Mouse (Mus musculus): ENCODE measurements around the gene Nmur1. TPM values are rescaled to one million over a fixed set of nuclear protein-coding genes. Genes with fewer than 3 reads are reported as not detected.
"Not testable (repeated sequence)": the region's sequence is repeated elsewhere in the genome, so short reads cannot be mapped to it uniquely, and the experiment has no call there.

The Nmur1 gene
- polyA plus RNA-seq (2014; fragmentation: Nextera tagmentation; extraction: Ambion mirVana): 0.35 TPM in 1 of 2 replicates, not detected in the other

GRCm38 (mm10) chr1:86426128-86426527 lies at the start of gene Nmur1, which contains the start of gene Tex44:
Gene Nmur1, minus strand, starts transcription at chr1:86426228.
Gene Tex44, plus strand, starts transcription at chr1:86426329.
- DNase-seq (ENCODE audit: low spot score) (no peak), ATAC-seq (ENCODE audit: insufficient read depth, low FRiP score, low TSS enrichment) (no peak)
- 94% methylated on average over 8 of the region's 8 CpGs for WGBS
- no peaks in the 10 kb centered on the region for H3K36me3 ChIP-seq (ENCODE audit: control insufficient read depth, insufficient read depth, low read length)
- peak within 1 kb of the TSS; percentile 39 for H3K9ac ChIP-seq (ENCODE audit: low read length)
- no peaks in the 10 kb centered on the region for H3K9me3 ChIP-seq (ENCODE audit: control insufficient read depth, low read length)
- no peak within 1 kb of the TSS for H3K4me3 ChIP-seq (ENCODE audit: low read depth, low read length)
- H3K4me2 ChIP-seq (ENCODE audit: low read depth): peak within 1 kb of the TSS; percentile 9; the same call in 1 of the 2 replicates
- H3K27me3 ChIP-seq (ENCODE audit: control insufficient read depth, insufficient read depth, low read length): no peaks in the 10 kb centered on the region
- H3K27ac ChIP-seq (ENCODE audit: low read depth, low read length): peak within 1 kb of the TSS; percentile 80
- H3K4me1 ChIP-seq (ENCODE audit: control insufficient read depth, insufficient read depth, low read length): peaks cover 7% of the 10 kb centered on the region

DNA sequence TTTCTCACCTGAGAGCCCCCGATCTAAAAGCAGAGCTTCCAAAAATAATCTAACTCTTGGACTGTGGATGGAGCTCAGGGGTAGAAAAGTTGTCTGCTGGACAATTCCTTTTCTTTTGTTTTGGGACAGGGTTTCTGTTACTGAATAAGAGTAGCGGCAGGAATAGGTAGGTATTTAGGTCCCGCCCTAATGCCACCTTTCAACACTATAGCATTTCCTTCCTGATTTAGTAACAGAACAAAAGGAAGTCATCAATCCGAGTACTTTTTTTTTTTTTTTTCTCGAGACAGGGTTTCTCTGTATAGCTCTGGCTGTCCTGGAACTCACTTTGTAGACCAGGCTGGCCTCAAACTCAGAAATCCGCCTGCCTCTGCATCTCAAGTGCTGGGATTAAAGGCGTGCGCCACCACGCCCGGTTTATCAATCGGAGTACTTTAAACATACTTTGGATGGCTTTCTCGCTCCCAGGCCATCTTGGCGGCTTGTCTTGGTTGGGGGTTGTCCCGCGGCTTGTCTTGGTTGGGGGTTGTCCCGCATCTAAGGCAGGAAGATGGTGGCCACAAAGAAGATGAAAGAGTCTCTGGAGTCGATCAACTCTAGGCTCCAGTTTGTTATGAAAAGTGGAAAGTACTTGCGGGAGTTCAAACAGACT lies 47.2 kb upstream of the Nmur1 start:
- H3K9me3 ChIP-seq (ENCODE audit: control insufficient read depth, low read length): no peaks in the 10 kb centered on the region
- ATAC-seq (ENCODE audit: insufficient read depth, low FRiP score, low TSS enrichment): no peak
- H3K27ac ChIP-seq (ENCODE audit: low read depth, low read length): no peak overlapping the region
- peak; percentile 9 for DNase-seq (ENCODE audit: low spot score)
- H3K4me3 ChIP-seq (ENCODE audit: low read depth, low read length): no peak overlapping the region
- no peaks in the 10 kb centered on the region for H3K27me3 ChIP-seq (ENCODE audit: control insufficient read depth, insufficient read depth, low read length)
- no peaks in the 10 kb centered on the region for H3K36me3 ChIP-seq (ENCODE audit: control insufficient read depth, insufficient read depth, low read length)
- H3K9ac ChIP-seq (ENCODE audit: low read length): no peak overlapping the region
- H3K4me2 ChIP-seq (ENCODE audit: low read depth): no peak overlapping the region
- WGBS: 95% methylated on average over 18 of the region's 18 CpGs
- peaks cover 6% of the 10 kb centered on the region; the same call in 1 of the 2 replicates for H3K4me1 ChIP-seq (ENCODE audit: control insufficient read depth, insufficient read depth, low read length)

DNA sequence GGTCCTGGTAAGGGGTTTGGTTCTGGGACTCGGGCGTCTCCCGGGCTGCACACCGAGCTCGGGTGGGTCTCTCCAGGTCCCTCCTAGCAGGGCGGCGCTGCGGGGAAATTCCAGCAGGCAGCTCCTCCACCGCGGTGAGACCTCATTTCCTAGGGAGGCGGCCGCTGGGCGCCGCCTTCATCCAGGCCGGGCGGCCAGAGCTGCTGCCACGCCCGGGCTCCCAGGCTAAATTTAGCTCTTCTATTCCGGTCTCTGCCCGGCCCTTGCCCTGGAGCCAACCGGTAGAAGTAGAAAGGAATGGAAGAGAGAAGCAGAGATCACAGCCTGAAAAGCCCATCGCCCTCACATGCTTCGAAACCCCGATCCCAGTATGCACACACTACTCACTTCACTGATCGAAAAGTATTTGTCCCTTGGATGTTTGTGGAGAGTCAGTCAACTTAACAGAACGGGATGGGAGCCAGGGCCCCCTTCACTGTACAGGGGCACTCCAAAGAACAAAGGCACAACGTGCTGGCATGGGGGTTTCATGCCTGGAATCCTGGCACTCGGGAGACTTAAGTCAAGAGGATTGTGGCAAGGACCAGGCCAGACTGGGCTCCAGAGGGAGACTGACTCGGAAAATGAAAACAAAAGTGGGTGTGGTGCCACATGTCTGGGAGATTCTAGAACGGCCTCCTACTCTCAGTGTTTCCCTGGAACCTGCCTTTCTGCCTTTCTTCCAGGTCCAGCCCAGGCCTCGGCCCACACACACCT lies 46.3 kb upstream of the Nmur1 start:
- ATAC-seq (ENCODE audit: insufficient read depth, low FRiP score, low TSS enrichment) (no peak), DNase-seq (ENCODE audit: low spot score) (peak; percentile 48)
- Histone ChIP-seq H3K27ac (ENCODE audit: low read depth, low read length) (0 out of 2 replicates have a peak overlapping the region, but pooled peaks have one; percentile 23), H3K9ac (ENCODE audit: low read length) (peak overlapping the region; percentile 63), H3K4me1 (ENCODE audit: control insufficient read depth, insufficient read depth, low read length) (peaks cover 6% of the 10 kb centered on the region; the same call in 1 of the 2 replicates), H3K36me3 (ENCODE audit: control insufficient read depth, insufficient read depth, low read length) (no peaks in the 10 kb centered on the region), H3K9me3 (ENCODE audit: control insufficient read depth, low read length) (no peaks in the 10 kb centered on the region), H3K4me3 (ENCODE audit: low read depth, low read length) (no peak overlapping the region), H3K27me3 (ENCODE audit: control insufficient read depth, insufficient read depth, low read length) (no peaks in the 10 kb centered on the region), H3K4me2 (ENCODE audit: low read depth) (peak overlapping the region; percentile 35)
- WGBS: 27% methylated on average over 31 of the region's 31 CpGs

- ATAC-seq (ENCODE audit: insufficient read depth, low FRiP score, low TSS enrichment); H3K36me3 ChIP-seq (ENCODE audit: control insufficient read depth, insufficient read depth, low read length); H3K9me3 ChIP-seq (ENCODE audit: control insufficient read depth, low read length); H3K4me1 ChIP-seq (ENCODE audit: control insufficient read depth, insufficient read depth, low read length); H3K4me3 ChIP-seq (ENCODE audit: low read depth, low read length); H3K27me3 ChIP-seq (ENCODE audit: control insufficient read depth, insufficient read depth, low read length); H3K4me2 ChIP-seq (ENCODE audit: low read depth); H3K27ac ChIP-seq (ENCODE audit: low read depth, low read length): not testable (repeated sequence)
- peak overlapping the region; percentile 63; the same call in 1 of the 2 replicates for H3K9ac ChIP-seq (ENCODE audit: low read length)
- WGBS: 73% methylated on average over 11 of the region's 11 CpGs
- peak; percentile 12 for DNase-seq (ENCODE audit: low spot score)
Measured at GRCm38 (mm10) chr1:86471504-86471961, 45.5 kb upstream of the Nmur1 start.

GRCm38 (mm10) chr1:86470519-86471181 lies 44.6 kb upstream of the Nmur1 start:
- Histone ChIP-seq H3K4me3 (ENCODE audit: low read depth, low read length) (no peak overlapping the region), H3K4me2 (ENCODE audit: low read depth) (no peak overlapping the region), H3K36me3 (ENCODE audit: control insufficient read depth, insufficient read depth, low read length) (no peaks in the 10 kb centered on the region), H3K27me3 (ENCODE audit: control insufficient read depth, insufficient read depth, low read length) (no peaks in the 10 kb centered on the region), H3K27ac (ENCODE audit: low read depth, low read length) (no peak overlapping the region), H3K4me1 (ENCODE audit: control insufficient read depth, insufficient read depth, low read length) (peaks cover 6% of the 10 kb centered on the region; the same call in 1 of the 2 replicates), H3K9ac (ENCODE audit: low read length) (no peak overlapping the region), H3K9me3 (ENCODE audit: control insufficient read depth, low read length) (no peaks in the 10 kb centered on the region)
- ATAC-seq (ENCODE audit: insufficient read depth, low FRiP score, low TSS enrichment): no peak
- DNase-seq (ENCODE audit: low spot score): peak; percentile 14
- WGBS: 88% methylated on average over 12 of the region's 12 CpGs

GRCm38 (mm10) chr1:86469876-86470275 lies 43.8 kb upstream of the Nmur1 start:
- Histone ChIP-seq H3K9ac (ENCODE audit: low read length) (no peak overlapping the region), H3K27ac (ENCODE audit: low read depth, low read length) (no peak overlapping the region), H3K4me1 (ENCODE audit: control insufficient read depth, insufficient read depth, low read length) (peaks cover 8% of the 10 kb centered on the region), H3K9me3 (ENCODE audit: control insufficient read depth, low read length) (no peaks in the 10 kb centered on the region), H3K4me2 (ENCODE audit: low read depth) (no peak overlapping the region), H3K4me3 (ENCODE audit: low read depth, low read length) (no peak overlapping the region), H3K36me3 (ENCODE audit: control insufficient read depth, insufficient read depth, low read length) (no peaks in the 10 kb centered on the region), H3K27me3 (ENCODE audit: control insufficient read depth, insufficient read depth, low read length) (no peaks in the 10 kb centered on the region)
- peak; percentile 2 for DNase-seq (ENCODE audit: low spot score)
- no peak for ATAC-seq (ENCODE audit: insufficient read depth, low FRiP score, low TSS enrichment)
- 96% methylated on average over 4 of the region's 4 CpGs for WGBS

DNA sequence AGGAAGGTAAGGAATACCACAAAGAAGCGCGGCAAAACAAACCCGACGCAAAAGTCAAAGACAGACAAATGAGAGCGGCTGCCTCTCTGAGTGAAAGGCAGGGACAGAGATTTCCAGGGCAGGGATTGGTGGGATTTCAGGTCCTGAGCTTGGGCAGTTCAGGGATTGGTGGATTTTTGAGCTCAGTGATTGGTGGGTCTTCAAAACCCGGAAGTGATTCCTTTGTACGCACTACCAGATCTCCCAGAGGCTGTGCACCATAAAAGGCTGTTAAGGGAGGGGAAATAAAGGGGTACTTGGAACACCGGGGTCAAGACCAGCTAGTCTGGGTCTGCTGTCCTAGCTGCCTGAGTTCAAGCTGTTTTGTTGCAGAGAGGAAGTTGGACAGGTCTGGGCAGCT lies 41.4 kb upstream of the Nmur1 start:
- 76% methylated on average over 8 of the region's 8 CpGs for WGBS
- Histone ChIP-seq H3K9ac (ENCODE audit: low read length) (no peak overlapping the region), H3K36me3 (ENCODE audit: control insufficient read depth, insufficient read depth, low read length) (no peaks in the 10 kb centered on the region), H3K4me2 (ENCODE audit: low read depth) (no peak overlapping the region), H3K4me1 (ENCODE audit: control insufficient read depth, insufficient read depth, low read length) (peaks cover 10% of the 10 kb centered on the region), H3K27ac (ENCODE audit: low read depth, low read length) (no peak overlapping the region), H3K9me3 (ENCODE audit: control insufficient read depth, low read length) (no peaks in the 10 kb centered on the region), H3K27me3 (ENCODE audit: control insufficient read depth, insufficient read depth, low read length) (no peaks in the 10 kb centered on the region), H3K4me3 (ENCODE audit: low read depth, low read length) (no peak overlapping the region)
- DNase-seq (ENCODE audit: low spot score) (no peak), ATAC-seq (ENCODE audit: insufficient read depth, low FRiP score, low TSS enrichment) (no peak)

DNA sequence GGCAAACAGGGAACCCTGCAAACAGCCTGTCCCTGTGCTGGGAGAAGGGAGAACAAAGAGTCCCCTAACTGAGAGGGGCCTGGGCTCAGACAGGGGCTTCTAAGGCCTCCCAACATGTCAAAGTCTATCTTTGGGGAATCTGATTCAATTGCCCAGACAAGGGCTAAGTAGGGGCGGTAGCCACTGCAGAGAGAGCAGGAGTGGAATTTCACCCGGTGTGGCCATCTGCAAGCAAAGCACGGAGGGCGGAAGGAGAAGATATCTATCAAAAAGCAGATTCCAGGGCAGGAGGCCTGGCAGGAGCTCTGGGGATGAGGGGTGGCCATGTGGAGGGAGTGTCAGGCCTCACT lies 38.8 kb upstream of the Nmur1 start:
- Histone ChIP-seq H3K9ac (ENCODE audit: low read length) (peak overlapping the region; percentile 33), H3K4me3 (ENCODE audit: low read depth, low read length) (no peak overlapping the region), H3K27me3 (ENCODE audit: control insufficient read depth, insufficient read depth, low read length) (no peaks in the 10 kb centered on the region), H3K4me2 (ENCODE audit: low read depth) (no peak overlapping the region), H3K9me3 (ENCODE audit: control insufficient read depth, low read length) (no peaks in the 10 kb centered on the region), H3K27ac (ENCODE audit: low read depth, low read length) (peak overlapping the region; percentile 84), H3K4me1 (ENCODE audit: control insufficient read depth, insufficient read depth, low read length) (peaks cover 6% of the 10 kb centered on the region; the same call in 1 of the 2 replicates), H3K36me3 (ENCODE audit: control insufficient read depth, insufficient read depth, low read length) (no peaks in the 10 kb centered on the region)
- no peak; the same call in 1 of the 2 replicates for ATAC-seq (ENCODE audit: insufficient read depth, low FRiP score, low TSS enrichment)
- peak; percentile 48 for DNase-seq (ENCODE audit: low spot score)
- WGBS: 42% methylated on average over 4 of the region's 4 CpGs

Measured in neural tube, embryonic 11.5 days (tissue).